Mouse (Mus musculus) cerebellum, adult 11-12 months (tissue): ENCODE results near the gene Mark2.
"Not testable (repeated sequence)": the region's sequence is repeated elsewhere in the genome, so short reads cannot be mapped to it uniquely, and the experiment has no call there.

Source experiments
- DNase-seq: peaks from one replicate; pipeline ENCODE4 v3.0.0; 2022

Mark2 gene

DNA sequence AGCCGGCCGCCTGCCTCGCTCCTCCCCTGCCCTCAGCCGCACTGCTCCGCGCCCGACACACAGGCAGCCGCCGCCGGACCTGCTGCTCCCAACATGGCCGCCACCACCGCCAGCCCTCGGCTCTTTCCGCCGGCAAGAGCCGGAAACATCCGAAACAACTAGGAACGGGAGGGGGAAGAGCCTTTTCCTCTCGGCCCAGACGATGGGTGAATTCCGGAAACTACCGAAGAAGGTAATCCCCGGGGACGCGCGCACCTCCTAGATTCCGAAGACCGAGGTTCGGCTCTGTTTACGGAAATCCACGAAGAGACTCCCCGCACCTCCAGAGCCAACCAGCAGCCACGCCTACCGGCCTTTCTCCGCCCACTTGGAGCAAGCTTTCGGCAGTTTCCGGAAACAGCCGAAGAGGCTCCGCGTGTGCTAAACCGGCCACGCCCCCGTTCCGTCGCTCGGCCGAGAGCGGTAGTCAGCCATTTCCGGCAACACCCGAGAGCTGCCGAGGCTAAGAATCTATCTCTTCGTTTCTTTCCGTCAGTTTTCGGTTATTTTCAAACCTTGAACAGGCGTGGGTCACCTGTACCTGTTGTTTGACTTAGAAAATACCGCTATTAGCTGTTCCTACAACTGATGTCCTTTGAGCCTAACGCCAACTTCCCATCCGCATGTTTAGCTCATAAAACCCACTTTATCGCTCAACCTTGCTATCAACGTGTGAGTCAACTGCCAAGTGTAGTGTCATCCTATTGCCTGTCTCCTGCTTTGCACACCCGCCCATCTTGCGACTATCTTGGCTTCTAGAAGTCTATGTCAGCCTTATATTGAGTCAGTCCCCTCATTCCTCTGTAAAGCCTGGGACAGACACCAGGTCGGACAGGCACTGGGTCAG lies at the start of gene Mark2:
Gene Mark2, minus strand, starts transcription at position 349 of the 886 bp plus-strand sequence.
- peak; percentile 100 for DNase-seq

GRCm38 (mm10) chr19:7388488-7388887 lies 46.8 kb upstream of the Mark2 start:
- DNase-seq: no peak

- no peak for DNase-seq
Measured at GRCm38 (mm10) chr19:7386042-7386441, 44.4 kb upstream of the Mark2 start.

DNA sequence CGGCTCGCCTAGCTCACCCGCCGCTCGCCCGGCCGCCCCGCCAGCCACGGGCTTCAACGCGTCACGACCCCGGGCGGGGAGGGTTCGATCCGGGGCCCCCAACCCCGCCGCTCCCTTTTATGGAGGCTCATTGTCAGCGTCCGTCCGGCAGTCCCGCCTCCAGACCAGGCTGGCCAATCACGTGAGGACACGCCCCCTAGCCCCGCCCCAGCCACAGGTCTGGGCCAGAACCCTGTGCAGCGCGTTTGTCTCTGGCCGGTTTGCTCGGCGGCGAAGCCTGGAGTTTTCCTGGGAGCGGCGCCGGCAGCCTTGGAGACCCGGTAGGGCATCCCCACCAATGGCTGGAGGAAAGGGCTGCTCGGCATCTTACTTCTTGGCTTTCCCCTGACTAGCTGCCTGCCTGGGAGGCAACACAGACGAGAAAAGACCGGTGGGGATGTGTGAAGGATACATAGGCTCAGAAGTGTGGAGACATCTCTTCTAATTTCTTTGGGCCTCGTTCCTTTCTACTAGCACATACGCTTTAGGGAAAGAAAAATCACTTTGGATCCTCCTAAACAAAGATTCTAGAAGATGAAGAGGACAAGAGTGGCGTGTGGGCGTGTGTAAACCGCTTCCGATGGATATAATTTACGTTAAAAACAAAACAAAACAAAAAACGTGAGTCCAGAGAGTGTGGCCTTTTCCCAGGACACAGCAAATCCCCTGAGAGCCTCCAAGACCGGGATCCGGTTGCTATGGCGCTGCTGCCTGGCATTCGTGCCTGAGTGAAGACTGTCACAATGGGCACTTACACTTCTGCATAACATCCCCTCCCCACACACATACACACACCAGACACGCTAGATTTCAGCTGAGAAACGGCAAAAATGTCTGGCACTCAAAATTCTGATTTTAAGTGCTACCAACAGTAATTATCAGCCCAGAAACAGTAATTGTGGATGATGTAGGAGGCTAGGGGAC lies 41.5 kb upstream of the Mark2 start, which contains the start of gene Spindoc:
Gene Spindoc, minus strand, starts transcription at position 92 of the 963 bp plus-strand sequence.
- DNase-seq: peak; percentile 97

GRCm38 (mm10) chr19:7382248-7382902 lies 40.7 kb upstream of the Mark2 start:
- peak; percentile 56 for DNase-seq

GRCm38 (mm10) chr19:7381906-7382247 lies 40.2 kb upstream of the Mark2 start:
- no peak for DNase-seq

GRCm38 (mm10) chr19:7377639-7378038 lies 36.0 kb upstream of the Mark2 start:
- no peak for DNase-seq

DNA sequence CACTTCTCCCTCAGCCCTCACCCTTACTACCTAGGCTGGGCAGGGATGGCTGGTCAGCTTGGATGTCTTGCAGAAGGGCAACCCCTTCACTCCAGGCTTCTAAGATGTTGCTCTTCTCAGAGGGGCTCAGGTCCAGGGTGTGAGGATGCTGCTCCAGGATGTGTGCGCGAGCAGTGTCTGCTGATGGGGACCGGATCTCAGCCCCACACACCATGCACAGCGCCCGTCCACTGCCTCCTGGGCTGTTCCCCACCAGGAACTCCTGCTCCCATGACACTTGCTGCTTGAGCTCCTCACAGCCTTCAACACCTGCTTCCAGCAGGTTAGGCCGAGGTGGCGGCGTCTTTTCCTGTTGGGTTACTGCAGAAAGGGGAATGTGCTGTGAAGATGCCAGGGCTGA lies 32.8 kb upstream of the Mark2 start:
- DNase-seq: no peak

- not testable (repeated sequence) for DNase-seq
Measured at GRCm38 (mm10) chr19:7369469-7369868, 27.8 kb upstream of the Mark2 start.

DNA sequence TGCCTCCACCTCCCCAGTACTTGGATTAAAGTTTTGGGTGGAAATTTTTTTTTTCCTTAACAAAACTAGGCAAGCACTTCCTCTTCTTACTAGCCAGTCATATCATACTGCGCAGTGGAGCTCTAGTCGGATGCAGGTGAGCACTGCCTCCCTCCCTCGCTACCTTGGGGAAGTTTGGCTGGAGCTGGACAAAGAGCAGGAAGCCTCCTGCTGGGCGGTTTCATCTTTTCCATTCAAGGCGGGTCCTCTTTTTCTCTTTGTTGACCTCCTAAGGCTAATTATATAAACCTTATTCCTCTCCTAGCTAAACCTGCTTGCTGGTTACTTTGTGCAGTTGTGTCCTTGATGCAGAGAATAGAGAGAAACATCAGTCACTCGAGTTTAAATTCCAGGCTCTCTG lies 12.0 kb upstream of the Mark2 start:
- DNase-seq: no peak

DNA sequence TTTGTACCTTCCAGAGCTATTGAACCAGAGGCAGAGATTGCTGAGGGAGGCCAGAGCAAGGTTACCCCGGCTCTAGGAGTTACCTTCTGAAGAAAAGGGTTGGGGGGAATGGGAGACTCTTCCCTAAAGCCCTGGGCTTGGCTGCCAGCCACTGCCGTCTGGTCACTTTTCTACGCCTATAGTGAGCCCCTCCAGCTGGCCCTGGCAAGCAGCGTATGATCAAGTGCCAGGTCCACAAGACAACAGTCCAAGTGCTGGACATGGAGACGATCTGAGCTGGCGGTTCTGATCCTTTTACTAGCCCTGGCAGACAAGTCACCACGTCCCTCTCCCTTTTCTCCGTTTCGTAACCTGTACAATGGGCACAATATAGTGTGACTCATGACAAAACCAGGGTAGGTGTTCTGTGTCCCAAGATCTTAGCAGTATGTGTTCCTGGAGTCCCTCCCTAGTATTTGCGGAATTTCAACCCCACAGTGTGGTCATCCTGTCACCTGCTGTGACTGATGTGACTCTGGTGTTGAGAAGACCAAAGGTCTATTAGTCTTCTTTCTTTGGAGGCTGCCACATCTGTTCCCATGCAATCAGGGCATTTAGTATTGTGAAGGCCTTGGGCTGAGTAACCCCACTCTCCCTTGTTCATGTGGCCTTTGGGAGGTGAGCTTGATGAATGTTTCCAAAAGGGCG lies 11.3 kb upstream of the Mark2 start:
- no peak for DNase-seq

DNA sequence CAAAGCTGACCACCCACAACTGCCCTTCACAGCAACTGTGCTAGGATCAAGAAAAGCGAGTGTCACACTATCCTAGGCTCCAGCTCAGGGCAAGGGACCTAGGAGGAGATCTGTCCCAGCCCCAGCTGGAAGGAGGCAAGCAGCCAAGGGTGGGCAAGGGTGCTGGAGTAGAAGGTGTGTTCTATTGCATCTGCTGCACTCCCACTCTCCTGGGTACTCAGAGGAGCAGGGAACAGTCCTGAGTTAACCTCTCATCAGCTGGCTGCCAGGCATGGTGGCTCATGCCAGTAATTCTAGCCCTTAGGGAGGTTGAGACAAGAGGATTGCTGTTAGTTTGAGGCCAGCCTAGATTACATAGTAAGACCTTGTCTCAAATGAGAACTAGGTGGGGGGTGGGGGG lies 8.3 kb upstream of the Mark2 start:
- DNase-seq: no peak

GRCm38 (mm10) chr19:7345235-7345755 lies 3.6 kb upstream of the Mark2 start:
- DNase-seq: no peak

DNA sequence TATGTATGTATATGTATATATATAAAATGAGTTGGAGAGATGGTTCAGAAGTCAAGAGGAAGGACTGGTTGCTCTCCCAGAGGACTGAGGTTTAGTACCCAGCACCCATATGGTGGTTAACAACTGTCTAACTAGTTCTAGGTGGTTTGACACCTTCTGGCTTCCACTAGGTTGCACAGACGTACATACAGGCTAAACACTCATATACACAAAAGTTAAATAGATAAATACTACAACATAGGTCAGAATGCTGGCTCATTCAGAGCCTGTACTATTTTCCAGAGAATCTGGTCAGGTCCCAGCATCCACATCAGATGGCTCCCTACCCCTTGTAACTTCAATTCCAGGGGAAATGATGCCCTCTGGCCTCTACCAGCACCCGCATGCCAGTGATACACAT lies 986 bp upstream of the Mark2 start:
- no peak for DNase-seq

GRCm38 (mm10) chr19:7340780-7341475 lies 732 bp downstream of the Mark2 start:
- DNase-seq: no peak

DNA sequence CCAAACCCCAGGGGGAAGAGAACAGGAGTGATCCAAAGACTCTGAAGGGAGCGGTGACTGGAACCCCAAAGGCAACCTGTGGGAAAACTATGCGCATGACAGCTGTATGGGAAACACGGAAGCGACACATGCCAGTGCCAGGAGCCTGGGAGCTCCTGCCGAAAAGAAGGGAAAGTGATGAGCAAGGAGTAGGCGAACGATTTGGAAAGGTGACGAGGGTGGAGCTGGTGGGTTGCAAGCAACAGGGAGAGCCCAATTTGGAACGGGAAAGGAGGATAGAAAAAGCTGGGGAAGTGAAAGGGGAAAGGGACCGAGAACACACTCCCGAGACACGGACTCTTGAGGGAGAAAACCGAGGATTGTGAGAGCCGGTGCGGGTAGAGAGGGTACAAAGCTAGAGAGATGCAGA lies 1.3 kb downstream of the Mark2 start:
- peak; percentile 56 for DNase-seq

GRCm38 (mm10) chr19:7339867-7340266 lies 1.8 kb downstream of the Mark2 start:
- DNase-seq: no peak

DNA sequence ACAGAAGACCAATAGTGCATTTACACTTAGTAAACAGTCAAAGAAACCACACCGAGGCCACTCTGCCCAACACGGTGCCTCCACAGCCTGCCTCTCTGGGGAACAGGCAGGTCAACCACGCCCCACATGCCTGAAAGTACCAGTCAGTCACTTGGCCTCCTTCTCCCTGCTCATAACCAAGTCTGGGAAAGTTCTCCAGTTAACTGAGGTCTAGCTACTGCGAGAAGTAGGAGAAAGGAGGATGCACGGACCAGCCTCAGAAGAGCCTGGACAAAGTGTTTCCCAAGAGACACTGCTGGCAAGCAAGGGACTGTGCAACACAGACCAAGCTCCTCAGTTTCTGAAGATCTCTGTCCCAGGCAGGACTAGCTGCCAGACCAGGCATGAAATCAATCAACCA lies 2.6 kb downstream of the Mark2 start:
- DNase-seq: no peak

DNA sequence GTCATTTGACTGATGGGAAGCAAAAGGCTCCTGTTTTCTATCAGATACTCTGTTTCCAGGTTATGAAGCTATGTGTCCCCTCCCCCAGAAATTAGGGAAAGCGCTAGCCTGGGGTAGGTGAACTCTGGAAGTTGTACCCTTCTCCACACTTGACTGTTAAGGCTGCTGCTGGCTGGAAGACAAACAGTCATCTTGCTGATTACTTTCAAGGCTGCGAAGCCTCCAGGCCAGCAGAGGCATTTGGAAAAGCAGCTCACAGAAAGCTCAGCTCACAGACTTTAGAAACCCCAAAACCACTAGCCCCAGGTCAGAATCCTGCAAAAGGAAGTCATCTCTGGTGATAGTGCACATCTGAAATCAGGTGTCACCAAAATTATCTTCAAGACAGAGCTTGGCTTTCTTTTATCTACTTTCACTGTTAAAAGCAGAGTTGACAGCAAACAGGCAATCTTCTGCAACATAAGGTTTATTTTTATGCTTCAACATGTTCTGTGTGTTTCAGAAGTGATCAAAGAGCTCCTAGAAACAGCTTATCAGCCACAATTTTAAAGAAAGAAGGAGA lies 3.8 kb downstream of the Mark2 start:
- DNase-seq: no peak

GRCm38 (mm10) chr19:7335656-7336055 lies 6.0 kb downstream of the Mark2 start:
- no peak for DNase-seq

DNA sequence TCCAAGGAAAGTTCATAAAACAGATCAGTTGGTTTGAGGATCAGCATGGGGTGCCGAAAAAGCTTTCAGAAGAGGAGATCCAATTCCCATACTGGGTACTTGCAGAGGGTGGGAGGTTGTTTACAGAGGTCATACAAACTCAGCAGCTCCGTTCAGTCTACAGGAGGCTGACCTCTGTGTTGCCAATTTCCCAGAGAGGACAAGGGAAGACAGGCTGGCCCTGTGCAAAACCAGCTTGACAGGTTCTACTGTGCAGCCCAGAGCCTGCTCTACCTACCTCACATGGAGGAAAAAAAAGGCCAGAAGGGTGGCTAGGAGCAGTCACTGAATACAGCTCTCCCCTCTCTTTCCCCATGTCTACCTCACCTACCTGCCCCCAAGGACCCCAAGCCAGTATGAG lies 7.6 kb downstream of the Mark2 start:
- DNase-seq: no peak
